Mouse (Mus musculus): ENCODE results near the gene Prss46. TPM values are rescaled to one million over a fixed set of nuclear protein-coding genes. Genes with fewer than 3 reads are reported as not detected.
"Not testable (repeated sequence)": the region's sequence is repeated elsewhere in the genome, so short reads cannot be mapped to it uniquely, and the experiment has no call there.

Gene Prss46
- polyA plus RNA-seq, 1 experiment, result not detected

DNA sequence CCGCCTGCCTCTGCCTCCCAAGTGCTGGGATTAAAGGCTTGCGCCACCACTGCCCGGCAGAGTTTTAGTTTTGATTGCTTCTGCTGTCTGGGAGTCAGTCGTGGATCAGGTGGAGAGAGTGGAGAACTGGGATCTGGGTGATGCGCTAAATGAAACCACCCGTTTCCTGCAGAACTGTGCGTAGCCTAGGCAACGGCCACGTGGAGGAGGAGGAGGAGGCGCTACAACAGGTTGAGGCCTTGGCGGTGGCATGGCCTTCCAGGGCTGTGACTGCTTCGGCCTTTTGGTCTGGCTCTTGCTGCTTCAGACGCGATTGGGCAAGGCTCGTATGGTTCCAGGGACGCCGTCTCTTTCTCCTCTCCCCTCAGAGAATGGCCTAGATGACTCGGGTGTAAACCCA, 30.5 kb upstream of the Prss46 start, which contains the start of gene Prss44:
Gene Prss44, plus strand, starts transcription at position 206 of the 400 bp plus-strand sequence.
- no peak for TF ChIP-seq CTCF (IDR thresholded peaks at IDR 0.05; ENCODE audit: low read depth, low read length)
- TF ChIP-seq EP300 (IDR thresholded peaks at IDR 0.05; ENCODE audit: insufficient read depth, low read depth, low read length), result no peak
- TF ChIP-seq POLR2A (IDR thresholded peaks at IDR 0.05; ENCODE audit: insufficient read depth, low read length), result no peak
- no peak within 1 kb of the TSS for H3K27ac ChIP-seq (ENCODE audit: insufficient read depth, low read length)
- no peaks in the 10 kb centered on the region for H3K36me3 ChIP-seq (ENCODE audit: control insufficient read depth, insufficient read depth, low read length, poor library complexity, severe bottlenecking)
- H3K4me3 ChIP-seq (ENCODE audit: low read depth, low read length), result peak within 1 kb of the TSS; percentile 43
- H3K4me1 ChIP-seq (ENCODE audit: control insufficient read depth, insufficient read depth, low read length), result no peaks in the 10 kb centered on the region
- H3K9ac ChIP-seq (ENCODE audit: low read depth, poor library complexity, severe bottlenecking), result no peak within 1 kb of the TSS
- H3K27me3 ChIP-seq (ENCODE audit: control insufficient read depth, insufficient read depth, low read length, poor library complexity, severe bottlenecking), result no peaks in the 10 kb centered on the region
- no peaks in the 10 kb centered on the region for H3K9me3 ChIP-seq (replicated peaks; ENCODE audit: control insufficient read depth, insufficient read depth, low read length, poor library complexity, severe bottlenecking)

DNA sequence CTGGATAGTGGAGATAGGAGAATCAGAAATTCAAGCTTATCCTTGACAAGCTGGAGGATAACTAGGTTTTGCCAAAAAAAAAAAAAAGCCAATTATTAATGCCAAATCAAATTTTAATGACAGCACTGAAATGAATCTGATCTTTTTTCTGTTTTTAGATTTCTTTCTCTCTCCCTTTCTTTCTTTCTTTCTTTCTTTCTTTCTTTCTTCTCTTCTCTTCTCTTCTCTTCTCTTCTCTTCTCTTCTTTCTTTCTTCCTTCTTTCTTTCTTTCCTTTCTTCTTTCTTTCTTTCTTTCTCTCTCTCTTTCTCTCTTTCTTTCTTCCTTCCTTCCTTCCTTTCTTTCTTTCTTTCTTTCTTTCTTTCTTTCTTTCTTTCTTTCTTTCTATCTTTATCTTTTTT, 23.8 kb upstream of the Prss46 start:
- H3K4me3 ChIP-seq (ENCODE audit: low read depth, low read length); H3K36me3 ChIP-seq (ENCODE audit: control insufficient read depth, insufficient read depth, low read length, poor library complexity, severe bottlenecking); H3K27ac ChIP-seq (ENCODE audit: insufficient read depth, low read length); H3K9ac ChIP-seq (ENCODE audit: low read depth, poor library complexity, severe bottlenecking); H3K4me1 ChIP-seq (ENCODE audit: control insufficient read depth, insufficient read depth, low read length); H3K27me3 ChIP-seq (ENCODE audit: control insufficient read depth, insufficient read depth, low read length, poor library complexity, severe bottlenecking); H3K9me3 ChIP-seq (replicated peaks; ENCODE audit: control insufficient read depth, insufficient read depth, low read length, poor library complexity, severe bottlenecking): not testable (repeated sequence)

DNA sequence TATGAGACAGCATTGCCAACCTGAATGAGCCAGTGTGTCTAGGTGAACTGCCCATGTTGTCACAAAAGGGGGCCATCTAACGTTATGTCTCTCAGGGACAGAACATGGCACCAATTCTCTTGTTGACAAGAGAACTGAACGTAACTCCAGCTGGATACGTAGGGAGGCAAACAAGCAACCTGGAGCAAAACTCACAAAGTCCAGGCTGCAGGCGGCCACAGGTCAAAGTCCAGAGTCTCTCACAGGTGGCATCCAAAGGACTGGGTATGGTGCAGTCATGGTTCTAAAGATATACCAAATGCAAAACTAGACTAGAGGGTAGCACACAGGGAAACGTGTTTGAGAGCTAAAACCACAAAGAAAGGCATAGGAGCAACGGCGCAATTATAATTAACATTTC, 22.9 kb upstream of the Prss46 start:
- Histone ChIP-seq H3K4me1 (ENCODE audit: control insufficient read depth, insufficient read depth, low read length) (no peaks in the 10 kb centered on the region), H3K36me3 (ENCODE audit: control insufficient read depth, insufficient read depth, low read length, poor library complexity, severe bottlenecking) (no peaks in the 10 kb centered on the region), H3K27ac (ENCODE audit: insufficient read depth, low read length) (no peak overlapping the region), H3K4me3 (ENCODE audit: low read depth, low read length) (no peak overlapping the region), H3K27me3 (ENCODE audit: control insufficient read depth, insufficient read depth, low read length, poor library complexity, severe bottlenecking) (no peaks in the 10 kb centered on the region), H3K9me3 (replicated peaks; ENCODE audit: control insufficient read depth, insufficient read depth, low read length, poor library complexity, severe bottlenecking) (no peaks in the 10 kb centered on the region), H3K9ac (ENCODE audit: low read depth, poor library complexity, severe bottlenecking) (no peak overlapping the region)
- TF ChIP-seq POLR2A (IDR thresholded peaks at IDR 0.05; ENCODE audit: insufficient read depth, low read length) (no peak), CTCF (IDR thresholded peaks at IDR 0.05; ENCODE audit: low read depth, low read length) (no peak), EP300 (IDR thresholded peaks at IDR 0.05; ENCODE audit: insufficient read depth, low read depth, low read length) (no peak)

DNA sequence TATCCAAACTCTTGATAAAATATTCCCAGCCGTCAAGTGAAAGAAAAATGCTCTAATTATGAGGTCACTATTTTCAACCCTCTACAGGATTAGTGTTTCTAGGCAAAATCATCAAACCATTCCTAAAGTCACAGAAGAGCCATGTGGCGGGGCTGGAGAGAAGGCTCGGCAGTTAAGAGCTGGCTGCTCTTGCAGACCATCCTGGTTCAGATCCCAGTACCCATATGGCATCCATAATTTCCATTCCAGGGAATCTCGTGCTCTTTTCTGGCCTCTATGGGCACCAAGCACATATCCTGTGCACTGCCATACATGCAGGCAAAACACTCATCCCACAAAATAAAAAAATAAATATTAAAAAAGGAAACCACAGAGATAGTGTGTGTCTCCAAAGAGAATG, 18.9 kb upstream of the Prss46 start:
- no peak for TF ChIP-seq CTCF (IDR thresholded peaks at IDR 0.05; ENCODE audit: low read depth, low read length)
- no peak for TF ChIP-seq POLR2A (IDR thresholded peaks at IDR 0.05; ENCODE audit: insufficient read depth, low read length)
- no peak for TF ChIP-seq EP300 (IDR thresholded peaks at IDR 0.05; ENCODE audit: insufficient read depth, low read depth, low read length)
- no peak overlapping the region for H3K27ac ChIP-seq (ENCODE audit: insufficient read depth, low read length)
- H3K36me3 ChIP-seq (ENCODE audit: control insufficient read depth, insufficient read depth, low read length, poor library complexity, severe bottlenecking), result no peaks in the 10 kb centered on the region
- no peak overlapping the region for H3K9ac ChIP-seq (ENCODE audit: low read depth, poor library complexity, severe bottlenecking)
- H3K4me3 ChIP-seq (ENCODE audit: low read depth, low read length), result no peak overlapping the region
- no peaks in the 10 kb centered on the region for H3K4me1 ChIP-seq (ENCODE audit: control insufficient read depth, insufficient read depth, low read length)
- no peaks in the 10 kb centered on the region for H3K9me3 ChIP-seq (replicated peaks; ENCODE audit: control insufficient read depth, insufficient read depth, low read length, poor library complexity, severe bottlenecking)
- no peaks in the 10 kb centered on the region for H3K27me3 ChIP-seq (ENCODE audit: control insufficient read depth, insufficient read depth, low read length, poor library complexity, severe bottlenecking)

DNA sequence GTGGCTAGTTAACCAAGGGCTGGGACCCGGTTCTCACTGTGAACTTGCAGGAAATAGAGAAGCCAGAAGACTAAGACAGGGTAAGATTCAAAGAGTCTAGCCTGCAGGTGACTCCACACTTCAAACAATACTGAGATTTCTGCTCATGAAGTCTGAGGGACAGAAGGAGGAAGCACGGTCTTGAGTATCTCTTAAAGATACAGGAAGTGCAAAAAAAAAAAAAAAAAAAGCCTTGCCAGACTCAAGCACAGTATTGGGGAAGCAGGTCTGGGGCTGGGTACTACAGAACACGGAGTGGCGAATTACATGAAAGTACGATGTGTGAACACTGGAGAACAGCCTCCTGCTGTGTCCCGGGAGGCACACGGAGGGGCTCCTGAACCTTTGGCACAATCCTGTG, 18.5 kb upstream of the Prss46 start:
- no peaks in the 10 kb centered on the region for H3K36me3 ChIP-seq (ENCODE audit: control insufficient read depth, insufficient read depth, low read length, poor library complexity, severe bottlenecking)
- no peak overlapping the region for H3K27ac ChIP-seq (ENCODE audit: insufficient read depth, low read length)
- no peaks in the 10 kb centered on the region for H3K27me3 ChIP-seq (ENCODE audit: control insufficient read depth, insufficient read depth, low read length, poor library complexity, severe bottlenecking)
- no peak overlapping the region for H3K4me3 ChIP-seq (ENCODE audit: low read depth, low read length)
- H3K4me1 ChIP-seq (ENCODE audit: control insufficient read depth, insufficient read depth, low read length), result no peaks in the 10 kb centered on the region
- TF ChIP-seq POLR2A (IDR thresholded peaks at IDR 0.05; ENCODE audit: insufficient read depth, low read length) (no peak), EP300 (IDR thresholded peaks at IDR 0.05; ENCODE audit: insufficient read depth, low read depth, low read length) (no peak), CTCF (IDR thresholded peaks at IDR 0.05; ENCODE audit: low read depth, low read length) (no peak)
- H3K9me3 ChIP-seq (replicated peaks; ENCODE audit: control insufficient read depth, insufficient read depth, low read length, poor library complexity, severe bottlenecking), result no peaks in the 10 kb centered on the region
- no peak overlapping the region for H3K9ac ChIP-seq (ENCODE audit: low read depth, poor library complexity, severe bottlenecking)

DNA sequence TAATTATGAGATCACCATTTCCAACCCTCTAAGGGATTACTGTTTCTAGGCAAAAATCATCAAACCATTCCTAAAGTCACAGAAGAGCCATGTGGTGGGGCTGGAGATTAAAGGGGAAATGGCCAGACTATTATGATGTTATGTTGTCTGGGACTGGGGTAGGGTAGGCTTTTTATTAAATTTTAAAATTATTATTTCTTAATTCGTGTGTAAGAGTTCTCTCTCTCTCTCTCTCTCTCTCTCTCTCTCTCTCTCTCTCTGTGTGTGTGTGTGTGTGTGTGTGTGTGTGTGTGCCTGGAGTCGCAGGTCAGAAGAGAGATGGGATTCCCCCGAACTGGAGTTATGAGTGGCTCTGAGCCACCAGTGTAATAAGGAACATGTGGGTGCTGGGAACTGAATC, 17.9 kb upstream of the Prss46 start, which contains the start of gene Prss43:
Gene Prss43, plus strand, starts transcription at position 301 of the 400 bp plus-strand sequence.
- no peaks in the 10 kb centered on the region for H3K9me3 ChIP-seq (replicated peaks; ENCODE audit: control insufficient read depth, insufficient read depth, low read length, poor library complexity, severe bottlenecking)
- TF ChIP-seq POLR2A (IDR thresholded peaks at IDR 0.05; ENCODE audit: insufficient read depth, low read length) (no peak), CTCF (IDR thresholded peaks at IDR 0.05; ENCODE audit: low read depth, low read length) (no peak), EP300 (IDR thresholded peaks at IDR 0.05; ENCODE audit: insufficient read depth, low read depth, low read length) (no peak)
- no peaks in the 10 kb centered on the region for H3K4me1 ChIP-seq (ENCODE audit: control insufficient read depth, insufficient read depth, low read length)
- no peaks in the 10 kb centered on the region for H3K36me3 ChIP-seq (ENCODE audit: control insufficient read depth, insufficient read depth, low read length, poor library complexity, severe bottlenecking)
- H3K27ac ChIP-seq (ENCODE audit: insufficient read depth, low read length), result no peak within 1 kb of the TSS
- no peak within 1 kb of the TSS for H3K4me3 ChIP-seq (ENCODE audit: low read depth, low read length)
- H3K9ac ChIP-seq (ENCODE audit: low read depth, poor library complexity, severe bottlenecking), result no peak within 1 kb of the TSS
- H3K27me3 ChIP-seq (ENCODE audit: control insufficient read depth, insufficient read depth, low read length, poor library complexity, severe bottlenecking), result no peaks in the 10 kb centered on the region
